Mouse (Mus musculus) T-helper 2 cell (primary cell): ENCODE results near the gene Rnf40.

Experiments
- in situ Hi-C: fragments of 300-600 bp; cut with MboI, MseI; formaldehyde crosslinking; loops from one replicate; pipeline ENCODE4 v1.15.1; 2025; ENCODE audit warnings: high pct_unique_total_duplicates

Gene Rnf40

GRCm38 (mm10) chr7:127588011-127588871 is at the start of gene Rnf40, which contains the start of gene Ccdc189:
Rnf40 (plus strand) TSS chr7:127588767.
Ccdc189 (minus strand) TSS chr7:127588595.
- in situ Hi-C loops = no loop called here

DNA sequence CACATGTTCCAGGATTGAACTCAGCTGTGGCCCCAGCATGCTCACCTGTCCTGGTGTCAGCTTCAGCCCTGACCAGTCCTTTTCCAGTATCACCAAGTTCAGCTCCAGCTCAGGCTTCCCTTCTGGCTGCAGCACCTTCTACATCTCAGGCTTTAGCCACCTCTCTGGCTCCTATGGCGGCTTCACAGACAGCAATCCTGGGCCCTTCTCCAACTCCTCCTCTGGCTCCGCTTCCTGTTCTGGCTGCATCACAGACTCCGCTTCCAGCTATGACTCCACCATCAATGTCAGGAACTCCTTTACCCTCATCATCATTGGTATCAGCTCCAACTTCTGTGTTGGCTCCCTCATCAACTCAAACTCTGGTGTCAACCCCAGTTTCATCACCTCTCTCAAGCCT is 46.9 kb upstream of the Rnf40 start:
- in situ Hi-C loops = loop anchor here (25.0 kb wide), 1 partner anchor 229 kb away; no protein-coding TSS in a partner anchor

DNA sequence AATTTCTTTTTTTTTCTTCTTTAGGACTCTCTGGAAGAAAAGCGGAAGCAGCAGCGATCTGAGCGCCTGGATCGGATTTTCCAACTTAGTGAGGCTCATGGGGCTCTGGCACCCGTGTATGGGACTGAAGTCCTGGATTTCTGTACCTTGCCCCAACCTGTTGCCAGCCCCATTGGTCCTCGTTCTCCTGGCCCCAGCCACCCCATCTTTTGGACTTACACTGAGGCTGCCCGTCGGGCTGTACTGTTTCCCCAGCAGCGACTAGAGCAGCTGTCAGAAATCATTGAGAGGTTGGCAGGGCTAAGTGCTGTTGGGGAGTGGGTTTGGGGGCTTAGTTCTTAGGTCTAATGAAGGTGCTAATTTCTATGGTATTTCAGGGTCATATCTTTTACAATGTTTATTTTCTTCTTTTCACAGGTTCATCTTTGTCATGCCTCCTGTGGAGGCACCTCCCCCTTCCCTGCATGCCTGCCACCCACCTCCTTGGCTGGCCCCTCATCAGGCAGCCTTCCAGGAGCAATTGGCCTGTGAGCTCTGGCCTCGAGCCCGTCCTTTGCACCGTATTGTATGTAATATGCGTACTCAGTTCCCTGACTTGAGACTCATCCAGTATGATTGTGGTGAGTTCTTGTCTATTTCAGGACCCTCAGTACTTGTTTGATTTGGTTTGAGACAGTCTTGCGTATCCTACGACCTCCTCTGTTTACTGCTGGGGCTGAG is 39.3 kb upstream of the Rnf40 start:
- in situ Hi-C loops = loop anchor here (25.0 kb wide), 1 partner anchor 237 kb away; no protein-coding TSS in a partner anchor

DNA sequence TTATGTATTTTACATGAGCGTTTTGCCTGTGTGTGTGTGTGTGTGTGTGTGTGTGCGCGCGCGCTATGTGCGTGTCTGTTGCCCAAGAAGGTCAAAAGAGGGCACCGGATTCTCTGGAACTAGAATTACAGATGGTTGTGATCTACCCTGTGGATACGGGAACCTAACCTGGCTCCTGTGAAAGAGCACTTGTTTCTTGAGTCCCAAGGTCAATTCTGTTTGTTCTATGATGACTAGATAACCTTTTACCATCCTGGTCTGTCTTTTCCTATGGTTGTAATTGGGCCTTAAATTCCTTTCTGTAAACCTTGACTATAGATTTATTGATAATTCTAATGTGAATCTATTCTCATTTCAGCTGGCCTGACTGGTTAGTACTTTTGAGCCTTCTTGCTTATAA is 37.0 kb upstream of the Rnf40 start:
- in situ Hi-C loops = loop anchor here (10.0 kb wide), 1 partner anchor 997 kb away; no protein-coding TSS in a partner anchor

GRCm38 (mm10) chr7:127560580-127560979 is 28.0 kb upstream of the Rnf40 start:
- in situ Hi-C loops = no loop called here

- in situ Hi-C loops = no loop called here
Measured at GRCm38 (mm10) chr7:127561340-127561858, 27.2 kb upstream of the Rnf40 start, which contains the start of gene Tmem265. Tmem265 (plus strand) TSS chr7:127561390.

GRCm38 (mm10) chr7:127564381-127565150 is 24.0 kb upstream of the Rnf40 start:
- in situ Hi-C loops = no loop called here

GRCm38 (mm10) chr7:127572895-127573471 is 15.6 kb upstream of the Rnf40 start, which contains the start of gene Phkg2:
Phkg2 (plus strand) TSS chr7:127573340.
- in situ Hi-C loops = no loop called here

DNA sequence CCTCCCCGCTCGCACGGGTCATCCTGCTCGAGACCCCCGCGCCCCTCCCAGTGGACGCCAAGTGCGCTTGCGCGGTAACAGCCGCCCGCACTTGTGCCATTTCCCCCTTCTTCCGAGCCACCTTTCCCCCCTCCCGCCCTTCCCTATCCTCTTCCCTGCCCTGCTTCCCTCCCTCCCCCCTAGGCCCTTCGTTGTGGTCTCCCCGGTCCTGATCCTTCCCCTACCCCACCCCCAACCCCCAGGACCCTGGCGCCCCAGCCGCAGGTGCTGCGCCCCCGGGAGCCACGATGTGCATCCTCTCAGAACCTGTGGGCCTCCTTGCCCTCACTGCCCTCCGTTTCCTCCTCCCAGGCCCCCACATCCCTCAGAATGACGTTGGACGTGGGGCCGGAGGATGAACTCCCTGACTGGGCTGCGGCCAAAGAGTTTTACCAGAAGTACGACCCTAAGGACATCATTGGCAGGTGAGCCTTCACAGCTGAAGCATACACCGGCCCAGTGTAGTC is 15.0 kb upstream of the Rnf40 start:
- in situ Hi-C loops = no loop called here

- in situ Hi-C loops = no loop called here
Measured at GRCm38 (mm10) chr7:127574115-127574514, 14.5 kb upstream of the Rnf40 start.

DNA sequence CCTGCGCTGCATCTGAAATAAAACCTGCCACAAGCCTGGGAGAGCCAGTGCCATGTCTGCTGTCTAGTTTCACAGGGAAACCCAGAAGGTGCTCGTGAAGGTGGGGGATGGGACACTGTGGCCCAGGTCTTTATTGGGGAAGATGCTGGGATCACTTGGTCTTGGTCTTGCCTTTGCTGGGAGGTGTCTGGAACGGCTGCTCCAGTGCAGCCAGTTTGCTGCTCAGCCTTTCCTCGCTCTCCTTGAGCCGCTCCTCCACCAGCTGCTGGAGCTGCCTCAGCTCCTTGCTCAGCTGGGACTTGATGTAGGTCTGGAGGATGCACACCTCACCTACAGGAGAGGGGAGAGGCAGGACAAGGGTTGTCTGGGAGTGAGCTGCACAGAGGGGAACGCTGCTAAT is 5.3 kb upstream of the Rnf40 start:
- in situ Hi-C loops = no loop called here

GRCm38 (mm10) chr7:127585031-127585430 is 3.5 kb upstream of the Rnf40 start:
- in situ Hi-C loops = no loop called here

DNA sequence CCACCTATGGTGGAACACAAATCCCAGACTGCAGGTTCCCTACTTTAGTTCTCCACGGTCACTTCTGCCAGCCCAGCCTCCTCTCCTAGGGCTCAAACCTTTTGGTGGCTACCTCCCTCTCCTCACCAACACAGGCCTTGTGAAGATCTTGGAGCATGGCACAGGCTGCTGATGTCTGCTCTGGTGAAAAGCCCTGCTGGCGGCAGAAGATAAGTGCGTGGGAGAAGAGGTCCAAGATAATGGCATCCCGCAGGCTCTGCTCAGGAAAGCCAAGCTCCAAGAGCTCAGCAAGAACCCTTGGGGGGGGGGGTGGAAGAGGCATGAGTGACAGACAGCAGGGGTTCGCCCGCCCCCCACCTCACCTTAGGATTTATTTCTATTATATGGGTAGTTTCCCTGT is 2.4 kb upstream of the Rnf40 start:
- in situ Hi-C loops = no loop called here

DNA sequence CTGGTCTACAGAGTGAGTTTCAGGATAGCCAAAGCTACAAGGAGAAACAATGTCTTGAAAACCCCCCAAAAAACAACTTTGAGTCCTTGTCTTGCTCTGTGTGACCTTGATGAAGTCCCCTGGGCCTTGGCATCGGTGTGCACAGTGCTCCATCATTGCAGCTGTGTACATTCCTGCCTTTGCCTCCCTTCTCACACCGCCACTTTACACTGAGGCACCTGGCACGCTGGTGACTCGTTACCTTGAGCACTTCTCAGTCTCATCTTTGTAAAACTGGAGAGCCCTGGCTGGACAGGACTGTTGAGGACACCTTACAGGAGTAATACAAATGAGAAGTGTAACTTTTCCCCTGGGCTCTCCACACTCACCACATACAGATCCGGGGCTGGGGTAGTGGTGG is 1.4 kb upstream of the Rnf40 start:
- in situ Hi-C loops = no loop called here

DNA sequence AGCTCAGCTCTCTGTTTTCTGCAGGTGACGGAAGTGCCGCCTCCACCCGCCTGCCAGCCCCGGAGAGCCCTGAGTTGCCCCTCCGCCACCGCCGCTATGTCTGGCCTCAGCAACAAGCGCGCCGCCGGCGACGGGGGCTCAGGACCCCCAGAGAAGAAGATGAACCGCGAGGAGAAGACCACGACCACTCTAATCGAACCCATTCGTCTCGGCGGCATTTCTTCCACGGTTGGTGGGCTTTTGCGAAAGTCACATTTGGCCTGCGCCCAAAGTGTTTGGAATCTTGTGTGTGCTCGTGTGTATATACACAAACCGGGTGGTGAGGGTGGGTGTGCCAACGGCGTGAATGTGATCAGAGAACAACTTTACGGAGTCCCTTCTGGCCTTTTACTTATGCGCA is 334 bp downstream of the Rnf40 start:
- in situ Hi-C loops = no loop called here

- in situ Hi-C loops = no loop called here
Measured at GRCm38 (mm10) chr7:127589637-127590036, 1.1 kb downstream of the Rnf40 start.

- in situ Hi-C loops = no loop called here
Measured at GRCm38 (mm10) chr7:127591108-127591507, 2.5 kb downstream of the Rnf40 start.

DNA sequence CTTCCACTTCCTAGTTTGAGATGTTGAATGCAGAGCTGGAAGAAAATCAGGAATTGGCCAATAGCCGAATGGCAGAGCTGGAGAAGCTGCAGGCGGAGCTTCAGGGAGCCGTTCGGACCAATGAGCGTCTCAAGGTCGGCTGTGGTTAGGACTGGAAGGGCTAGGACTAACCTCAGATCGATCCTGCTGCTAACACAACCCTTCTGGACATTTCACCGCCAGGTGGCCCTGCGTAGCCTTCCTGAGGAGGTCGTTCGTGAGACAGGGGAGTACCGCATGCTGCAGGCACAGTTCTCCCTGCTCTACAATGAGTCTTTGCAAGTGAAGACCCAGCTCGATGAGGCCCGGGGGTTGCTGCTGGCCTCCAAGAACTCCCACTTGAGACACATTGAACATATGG is 4.0 kb downstream of the Rnf40 start:
- in situ Hi-C loops = no loop called here

DNA sequence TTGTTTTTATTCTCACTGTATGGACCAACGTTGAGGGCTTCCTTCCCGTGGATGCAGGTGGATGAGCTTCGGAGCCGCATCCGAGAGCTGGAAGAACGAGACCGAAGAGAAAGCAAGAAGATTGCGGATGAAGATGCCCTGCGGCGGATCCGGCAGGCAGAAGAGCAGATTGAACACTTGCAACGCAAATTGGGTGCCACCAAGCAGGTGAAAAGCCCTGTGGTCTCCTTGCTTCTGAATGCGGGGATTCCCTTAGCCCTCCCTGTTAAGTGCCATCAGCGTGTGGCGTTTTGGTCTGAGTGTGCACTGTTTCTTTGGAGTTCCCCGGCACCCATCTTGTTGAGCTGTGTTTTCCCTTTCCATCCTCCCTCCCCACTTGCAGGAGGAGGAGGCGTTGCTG is 8.2 kb downstream of the Rnf40 start:
- in situ Hi-C loops = loop anchor here (5.0 kb wide), 1 partner anchor 36 kb away; no protein-coding TSS in a partner anchor

DNA sequence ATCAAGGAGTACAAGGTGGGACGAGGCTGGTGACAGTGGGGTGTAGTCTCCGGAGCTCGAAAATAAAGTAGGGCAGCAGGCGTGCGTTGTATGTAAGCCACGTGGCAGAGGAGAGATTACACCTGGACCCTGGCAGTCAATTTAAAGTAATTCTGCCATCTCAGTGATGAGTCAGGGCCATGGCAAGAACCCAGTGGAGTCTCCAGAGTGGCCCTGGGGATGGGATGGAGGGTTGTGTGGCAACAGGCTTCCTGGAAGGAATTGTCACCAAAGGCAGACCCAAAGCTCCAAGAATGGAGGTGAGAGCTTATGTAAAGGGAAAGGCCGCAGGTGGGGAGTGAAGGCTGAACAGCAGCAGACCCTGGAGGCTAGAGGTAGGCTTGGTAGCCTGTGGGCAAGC is 12.0 kb downstream of the Rnf40 start:
- in situ Hi-C loops = no loop called here

DNA sequence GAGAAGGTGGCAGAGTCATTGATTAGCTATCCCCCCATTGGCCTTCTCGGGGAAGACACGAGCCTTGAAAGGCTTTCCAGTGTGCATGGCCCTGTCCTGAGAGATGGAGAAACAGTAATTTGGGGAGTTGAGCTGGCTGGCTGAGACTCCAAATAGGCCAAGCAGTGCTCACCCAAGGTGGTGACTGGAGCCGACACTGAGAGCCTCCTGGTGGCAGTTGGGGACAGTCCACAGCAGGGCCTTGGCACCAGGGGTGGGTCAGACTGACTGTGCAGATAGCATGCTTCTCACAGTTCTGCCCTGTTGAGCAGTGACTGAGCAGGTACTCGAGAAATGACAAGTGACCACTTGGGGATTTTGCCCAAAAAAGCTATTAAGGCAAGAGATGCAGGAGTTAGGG is 13.2 kb downstream of the Rnf40 start:
- in situ Hi-C loops = no loop called here
